Mouse (Mus musculus): Measurements from ENCODE around the gene Hsd17b3.
A peak's percentile ranks its signal among the peaks of the same experiment; 100 is the strongest.
"Not testable (repeated sequence)": the region's sequence is repeated elsewhere in the genome, so short reads cannot be mapped to it uniquely, and the experiment has no call there.

Hsd17b3 gene

DNA sequence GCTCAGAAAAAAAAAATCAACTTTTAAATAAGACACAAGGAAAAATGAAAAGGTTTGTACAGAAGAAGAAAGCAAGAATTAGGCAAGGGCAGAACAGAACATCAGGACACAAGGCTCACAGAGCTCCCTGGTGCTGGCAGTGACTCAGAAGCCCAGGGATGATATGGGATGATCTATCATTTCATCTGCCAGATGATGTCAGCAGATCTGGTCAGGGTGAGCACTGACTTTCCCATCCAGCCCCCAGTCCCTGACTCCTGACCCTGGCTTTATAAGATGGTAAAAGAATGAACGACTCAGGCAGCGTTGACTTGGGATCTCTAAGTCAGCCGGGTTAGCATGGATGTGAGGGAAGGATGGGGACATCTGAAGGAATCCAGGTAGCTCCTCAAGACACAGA, 5.7 kb downstream of the Hsd17b3 start:
- ATAC-seq (ENCODE audit: low TSS enrichment) = no peak

DNA sequence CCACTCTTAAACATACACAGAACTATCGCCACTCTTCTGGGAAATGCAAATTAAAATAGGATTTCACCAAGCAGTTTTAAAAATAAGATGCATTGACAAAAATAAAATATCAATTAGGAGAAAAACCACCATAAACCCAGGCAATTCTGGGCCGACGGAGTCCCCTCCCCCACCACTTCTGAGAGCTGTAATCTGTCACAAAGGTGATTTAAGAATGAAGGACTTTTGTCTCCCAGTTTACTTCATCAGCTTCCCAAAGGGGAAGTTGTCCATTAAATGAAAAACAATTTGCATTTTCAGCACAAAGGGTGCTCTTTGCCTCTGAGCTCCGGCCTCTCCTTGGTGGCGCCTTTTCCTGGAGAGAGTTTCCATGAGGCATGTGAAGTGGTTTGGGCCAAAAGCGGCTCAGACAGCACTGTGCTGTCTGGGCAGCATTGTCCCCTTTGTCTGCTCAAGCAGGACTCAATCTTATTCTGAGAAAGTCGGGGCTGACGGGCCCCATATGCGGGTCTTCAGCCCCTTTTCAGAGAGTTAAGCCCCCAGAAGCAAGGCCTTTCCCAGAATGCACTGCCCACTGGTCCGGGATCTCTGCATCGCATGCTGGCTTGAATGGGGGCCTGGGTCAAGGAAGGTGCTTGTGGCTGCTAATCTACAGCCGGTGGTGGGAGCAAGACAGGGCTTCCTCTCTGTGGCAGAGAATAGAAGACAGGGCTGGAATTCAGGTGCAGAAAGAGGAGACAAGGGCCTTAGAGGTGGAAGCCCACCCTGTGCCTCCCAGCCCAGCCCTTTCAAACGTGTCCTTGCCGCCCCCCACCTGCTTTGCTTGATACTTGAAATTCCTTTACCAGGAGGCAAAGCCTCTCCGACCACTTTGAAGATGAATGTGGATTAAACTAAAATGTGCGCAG, 7.8 kb downstream of the Hsd17b3 start:
- ATAC-seq (ENCODE audit: low TSS enrichment) = no peak

DNA sequence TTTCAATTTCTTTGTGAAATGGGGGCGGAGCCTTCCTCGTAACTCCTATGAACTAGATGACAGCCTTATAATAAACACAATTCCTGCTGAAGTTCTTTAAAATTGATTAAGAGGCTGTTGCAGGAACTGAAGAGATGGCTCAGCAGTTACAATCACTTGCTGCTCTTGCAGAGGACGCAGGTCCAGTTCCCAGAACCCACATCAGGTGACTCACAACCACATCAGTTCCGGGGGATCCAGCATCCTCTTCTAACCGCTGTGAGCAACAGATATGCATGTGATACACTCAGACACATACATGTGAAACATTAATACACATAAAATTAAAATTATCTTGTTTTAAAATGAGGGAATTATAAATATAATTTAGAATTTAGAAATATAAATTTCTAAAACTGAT, 11.4 kb downstream of the Hsd17b3 start:
- ATAC-seq (ENCODE audit: low TSS enrichment) = no peak

DNA sequence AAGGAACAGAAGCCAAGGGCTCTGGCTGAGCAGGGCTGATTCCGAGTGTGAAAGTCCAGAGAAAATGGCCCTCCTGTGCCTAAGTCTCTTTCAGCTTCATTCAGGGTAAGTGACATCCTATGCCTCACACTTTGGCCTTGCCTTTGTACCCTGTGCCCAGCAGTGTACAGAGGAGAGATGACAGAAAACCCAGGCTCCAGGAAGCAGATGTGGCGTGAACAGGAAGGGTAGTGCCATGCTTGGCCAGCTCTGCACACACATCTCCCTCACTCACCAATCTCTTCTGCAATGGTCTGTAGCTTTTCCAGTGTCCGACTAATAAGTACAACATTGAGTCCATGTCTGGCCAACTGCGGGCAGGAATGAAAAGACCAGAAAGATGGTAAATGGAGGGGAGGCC, 13.0 kb downstream of the Hsd17b3 start:
- ATAC-seq (ENCODE audit: low TSS enrichment) = no peak

DNA sequence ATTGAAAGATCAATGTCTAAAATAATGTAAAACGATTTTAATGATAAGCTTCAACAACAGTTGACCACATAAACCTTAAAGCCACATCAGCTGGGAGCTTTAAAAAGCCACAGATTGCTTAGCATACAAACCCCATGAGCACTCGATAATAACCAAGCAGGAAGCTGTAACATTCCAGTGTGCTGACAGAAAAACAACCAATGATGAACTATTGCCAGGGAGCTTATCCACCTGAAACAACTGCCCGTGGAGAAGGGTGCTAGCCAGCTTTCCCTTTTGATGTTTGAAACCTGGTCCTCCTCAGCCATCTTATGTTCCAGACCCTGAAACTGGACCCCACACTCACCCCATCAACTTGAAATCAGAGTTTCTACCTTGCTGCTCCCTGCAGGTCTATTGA, 22.4 kb downstream of the Hsd17b3 start:
- no peak for ATAC-seq (ENCODE audit: low TSS enrichment)

DNA sequence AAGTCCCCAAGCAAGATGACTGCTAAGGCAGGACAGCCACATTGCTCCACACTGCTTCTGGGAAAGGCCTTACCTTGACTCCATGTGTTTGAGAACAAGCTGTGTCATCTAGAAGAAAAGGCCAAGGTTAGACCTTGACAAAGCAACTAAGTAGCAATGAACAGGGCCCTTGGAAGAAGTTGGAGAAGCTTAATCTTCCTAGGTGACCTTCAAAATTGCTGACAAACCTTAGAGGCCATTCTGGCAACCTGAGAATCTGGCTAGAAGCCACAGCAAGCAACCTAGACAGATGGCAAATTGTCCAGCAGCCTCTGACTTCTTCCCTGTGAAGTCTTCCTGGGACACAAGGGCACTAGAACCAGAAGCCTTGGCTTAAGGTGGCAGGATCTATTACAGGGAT, 24.8 kb downstream of the Hsd17b3 start:
- ATAC-seq (ENCODE audit: low TSS enrichment) = no peak

DNA sequence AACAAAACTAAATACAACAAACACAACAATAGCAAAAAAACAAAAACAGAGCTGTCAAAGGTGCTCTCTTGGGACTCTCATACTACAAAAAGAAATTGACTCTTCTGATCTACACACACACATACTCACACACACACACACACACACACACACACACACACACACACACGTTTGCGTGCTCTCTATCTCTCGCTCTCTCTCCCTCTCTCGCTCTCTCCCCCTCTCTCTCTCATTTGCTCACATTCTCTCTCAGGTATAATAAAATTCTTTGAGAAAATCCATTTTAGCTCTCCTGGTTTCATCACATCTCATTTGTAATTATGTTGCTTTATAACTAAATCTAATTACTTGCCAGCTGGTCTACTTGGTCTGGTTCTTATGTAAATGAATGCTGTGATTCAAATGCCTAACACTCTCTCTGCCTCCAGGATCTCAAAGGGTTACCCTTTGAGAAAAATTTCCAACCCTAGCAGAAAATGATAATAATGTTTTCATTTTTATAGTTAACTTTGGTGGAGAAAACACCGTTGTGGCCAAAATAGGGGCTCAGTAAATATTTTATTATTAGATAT, 28.0 kb downstream of the Hsd17b3 start:
- no peak for ATAC-seq (ENCODE audit: low TSS enrichment)

DNA sequence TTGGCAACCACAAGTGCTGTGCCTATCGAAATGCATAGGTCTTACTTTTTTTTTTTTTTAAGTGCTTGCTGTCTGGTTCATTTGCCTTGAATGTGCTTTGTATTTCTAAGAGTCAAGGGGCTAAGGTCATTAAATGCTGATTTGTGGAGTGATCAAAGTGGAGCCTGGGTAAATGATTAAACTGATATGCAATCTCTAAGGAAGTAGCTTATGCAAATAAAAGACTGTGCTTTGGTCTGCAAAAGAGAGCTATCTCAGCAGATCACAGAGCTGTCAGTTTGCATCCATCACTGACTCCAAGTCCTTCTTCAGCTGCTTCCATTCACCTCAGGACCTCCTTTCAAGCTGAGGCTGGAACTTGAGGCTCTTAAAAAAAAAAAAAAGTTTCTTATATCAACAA, 35.1 kb downstream of the Hsd17b3 start:
- no peak for ATAC-seq (ENCODE audit: low TSS enrichment)

DNA sequence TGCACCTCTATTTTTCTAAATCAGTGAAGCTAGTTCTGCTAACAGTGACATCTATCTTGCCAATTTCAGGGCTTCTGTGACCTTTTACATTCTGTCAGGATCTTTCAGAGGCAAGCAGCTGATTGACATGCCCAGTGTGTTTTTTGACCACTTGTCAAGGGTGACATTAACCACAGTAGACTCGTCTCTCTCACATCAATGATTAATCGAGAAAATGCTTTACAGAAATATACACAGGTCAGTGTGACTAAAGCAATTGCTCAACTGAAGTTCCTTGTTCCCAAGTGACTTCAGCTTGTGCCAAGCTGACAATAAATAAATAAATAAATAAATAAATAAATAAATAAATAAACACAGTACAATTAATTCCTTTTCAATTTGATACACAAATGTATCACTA, 36.7 kb downstream of the Hsd17b3 start:
- not testable (repeated sequence) for ATAC-seq (ENCODE audit: low TSS enrichment)

DNA sequence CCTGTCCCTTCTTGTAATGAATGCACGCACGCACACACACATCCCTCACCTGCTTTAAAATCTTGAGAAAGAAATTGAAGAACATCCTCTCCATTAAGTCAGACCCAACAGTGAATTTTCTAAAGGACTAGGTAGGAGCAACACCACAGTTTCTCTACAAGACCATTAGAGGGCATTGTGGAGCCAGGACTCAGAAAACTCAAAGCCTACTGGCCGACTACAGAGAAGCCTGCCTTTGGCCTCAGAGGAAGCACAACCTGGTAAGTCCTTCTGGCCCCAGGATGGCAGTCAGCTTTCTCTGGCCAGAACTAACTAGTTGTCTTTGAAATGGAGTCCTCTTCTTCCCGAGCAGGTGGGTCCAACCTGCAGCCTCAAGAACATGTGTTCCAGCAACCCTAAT, 38.1 kb downstream of the Hsd17b3 start:
- ATAC-seq (ENCODE audit: low TSS enrichment) = 0 out of 2 replicates have a peak, but pooled peaks have one; percentile 44

DNA sequence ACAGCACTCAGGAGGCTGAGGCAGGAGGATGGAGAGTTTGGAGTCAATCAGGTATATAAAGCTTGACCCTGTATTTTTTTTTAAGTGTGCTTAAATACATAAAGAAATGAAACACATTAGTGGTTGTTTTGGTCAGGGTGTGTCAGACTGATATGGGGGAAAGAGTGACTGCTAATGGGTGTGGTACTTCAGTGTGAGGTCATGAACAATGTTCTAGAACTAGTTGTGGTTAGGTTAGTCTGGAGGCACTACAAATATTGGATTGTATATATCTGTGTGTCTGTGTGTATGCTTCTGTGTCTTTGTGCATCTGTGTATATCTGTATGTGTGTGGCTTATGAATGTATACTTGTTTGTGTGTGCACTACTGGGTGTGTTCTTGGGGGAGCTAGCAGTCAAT, 39.5 kb downstream of the Hsd17b3 start:
- ATAC-seq (ENCODE audit: low TSS enrichment) = no peak

DNA sequence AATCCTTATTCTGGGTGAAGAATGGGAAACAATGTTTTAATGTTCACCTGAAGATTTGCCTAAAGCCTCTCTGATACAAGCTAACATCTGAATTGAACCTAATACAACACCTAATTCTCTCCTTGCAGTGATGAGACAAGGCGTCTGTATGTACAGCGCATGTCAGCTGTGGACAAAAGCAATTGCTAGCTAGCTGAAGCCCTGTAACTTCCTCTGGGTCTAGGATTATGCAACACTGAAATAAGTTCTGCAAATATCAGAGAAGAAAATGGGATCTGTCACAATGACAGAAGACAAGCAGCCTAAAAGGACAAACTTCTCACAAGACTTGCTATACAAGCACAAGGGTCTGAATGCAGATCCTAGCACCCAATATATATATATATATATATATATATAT, 40.6 kb downstream of the Hsd17b3 start:
- ATAC-seq (ENCODE audit: low TSS enrichment) = no peak

DNA sequence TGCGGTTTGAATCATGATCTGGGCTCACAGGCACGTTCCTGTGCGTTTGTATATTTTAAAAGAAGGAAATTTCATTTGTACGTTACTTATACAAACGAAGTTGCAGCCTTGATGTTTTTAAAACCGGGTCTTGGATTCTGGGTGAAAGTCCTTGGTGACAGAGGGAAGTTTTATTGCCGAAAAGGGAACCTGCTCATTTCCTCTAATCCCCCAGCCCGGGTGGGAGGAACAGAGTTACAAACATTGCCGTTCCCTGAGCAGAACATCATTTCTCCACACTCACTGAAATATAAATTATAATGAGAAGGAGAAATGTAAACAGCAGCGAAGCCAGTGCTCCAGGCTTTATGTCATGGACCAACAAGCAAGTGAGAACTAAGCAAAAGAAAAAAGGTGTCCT, 49.1 kb downstream of the Hsd17b3 start:
- ATAC-seq (ENCODE audit: low TSS enrichment) = no peak

DNA sequence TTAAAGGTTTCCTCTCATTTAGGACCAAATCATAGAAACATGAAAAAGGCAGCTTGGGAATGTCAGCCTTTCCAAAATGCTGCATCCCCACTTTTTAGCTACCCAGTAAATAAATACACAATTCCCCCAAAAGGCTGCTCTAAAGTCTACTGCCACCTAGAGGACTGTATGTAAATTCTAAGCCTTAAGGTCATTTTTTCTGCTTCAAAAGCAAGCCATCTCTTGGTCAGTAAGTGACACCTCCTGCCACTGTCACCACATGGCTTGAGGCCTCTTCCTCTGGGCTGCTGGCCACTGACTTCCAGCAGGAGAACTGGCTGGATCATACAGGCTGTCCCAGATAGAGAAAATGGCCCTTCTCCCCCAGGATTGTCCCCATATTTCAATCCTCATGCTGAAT, 50.9 kb downstream of the Hsd17b3 start:
- ATAC-seq (ENCODE audit: low TSS enrichment) = no peak

DNA sequence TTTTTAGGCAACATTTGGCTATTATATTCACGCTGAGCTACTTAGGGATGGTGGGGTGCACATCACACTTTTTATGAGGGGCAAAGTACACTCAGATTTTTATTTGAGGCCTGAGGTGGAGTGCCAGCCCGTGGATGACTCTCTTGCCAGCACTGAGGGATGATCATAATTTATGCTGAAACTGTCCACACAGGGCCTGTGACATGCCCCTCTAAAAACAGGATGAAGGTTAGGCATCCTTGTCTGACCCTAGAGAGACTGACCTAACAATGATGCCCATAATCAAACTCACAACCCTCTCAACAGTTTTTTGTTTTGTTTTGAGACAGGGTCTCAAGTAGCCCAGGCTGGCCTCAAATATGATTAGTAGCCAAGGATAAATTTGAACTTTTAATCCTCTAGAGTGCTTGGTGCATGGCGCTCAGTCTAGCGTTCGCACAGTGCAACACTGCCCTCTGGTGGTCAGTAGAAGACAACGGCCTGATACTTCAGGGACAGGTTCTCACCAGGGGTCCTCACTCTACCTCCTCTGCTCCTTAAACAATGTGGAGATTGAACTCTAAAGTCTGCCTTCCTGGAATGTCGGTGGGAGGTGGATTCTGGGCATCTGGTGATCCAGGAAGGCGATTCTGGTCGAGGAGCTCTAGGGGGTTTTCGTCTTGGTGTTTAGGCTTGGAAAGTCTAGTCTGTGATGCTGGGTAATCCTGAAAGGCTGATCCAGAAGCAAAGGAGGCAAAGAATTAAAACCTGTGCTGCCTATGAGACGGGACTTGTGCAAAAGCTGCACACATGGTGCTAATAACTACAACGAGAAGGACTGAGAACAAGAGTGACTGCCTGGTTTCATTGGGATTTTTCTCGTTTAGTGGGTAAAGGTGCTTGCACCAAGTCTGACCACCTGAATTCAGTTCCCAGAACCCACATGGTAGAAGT, 52.7 kb downstream of the Hsd17b3 start:
- peak; percentile 90 for ATAC-seq (ENCODE audit: low TSS enrichment)

DNA sequence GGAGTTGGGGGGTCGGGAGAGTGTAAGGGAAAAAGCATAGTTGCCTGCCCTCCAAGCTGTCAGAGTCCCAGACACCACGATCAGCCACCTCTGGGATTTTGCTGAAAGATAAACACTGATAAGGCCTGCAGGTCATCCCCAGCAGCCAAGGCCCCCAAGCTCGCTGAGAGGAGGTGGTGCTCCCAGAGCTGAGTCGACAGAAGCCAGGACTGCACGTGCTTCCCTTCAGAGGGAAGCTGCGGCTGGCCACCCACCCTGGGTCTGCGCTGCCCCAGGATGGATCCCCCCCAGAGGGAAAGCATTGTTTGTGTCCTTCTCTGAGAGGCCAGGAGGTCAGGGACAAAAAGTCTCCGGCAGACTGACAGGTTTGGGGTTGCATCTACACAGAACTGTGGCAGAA, 54.0 kb downstream of the Hsd17b3 start:
- no peak for ATAC-seq (ENCODE audit: low TSS enrichment)

DNA sequence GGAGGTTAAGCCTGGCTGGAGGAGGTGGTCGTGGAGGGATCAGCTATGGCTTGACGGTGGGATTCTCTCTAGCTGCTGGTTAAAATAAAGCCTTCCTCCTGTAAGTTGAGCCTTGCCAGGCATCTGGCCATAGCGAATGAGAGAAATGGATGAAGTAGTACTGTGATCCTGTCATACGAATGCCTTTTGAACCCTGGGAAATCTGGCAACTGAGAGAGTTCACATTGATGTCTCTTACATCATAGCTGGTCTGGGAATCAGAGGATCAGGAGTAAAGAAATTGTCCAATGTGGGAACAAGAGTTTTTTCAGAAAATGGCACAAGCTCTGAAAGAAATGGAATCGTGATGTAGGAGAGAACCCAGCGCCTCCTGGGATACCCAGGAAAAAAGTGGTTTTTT, 55.1 kb downstream of the Hsd17b3 start:
- ATAC-seq (ENCODE audit: low TSS enrichment) = no peak

DNA sequence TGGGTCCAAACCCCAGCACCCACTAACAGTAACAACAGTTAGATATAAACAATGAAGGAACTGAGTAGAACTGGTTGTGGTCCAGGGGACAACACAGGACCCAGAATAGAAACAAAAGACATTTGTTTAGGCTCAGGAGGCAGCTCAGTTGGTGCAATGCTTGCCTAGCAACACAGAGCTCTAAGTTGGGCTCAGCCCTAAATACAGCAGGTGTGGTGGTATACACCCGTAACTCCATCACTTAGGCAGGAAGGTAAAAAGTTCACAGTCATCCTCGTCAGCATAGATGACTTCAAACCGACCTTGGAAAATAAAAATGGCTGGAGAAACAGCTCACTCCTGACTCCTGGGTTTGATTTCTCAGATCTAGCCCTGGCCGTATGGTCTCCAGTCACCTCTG, 55.8 kb downstream of the Hsd17b3 start:
- no peak for ATAC-seq (ENCODE audit: low TSS enrichment)

DNA sequence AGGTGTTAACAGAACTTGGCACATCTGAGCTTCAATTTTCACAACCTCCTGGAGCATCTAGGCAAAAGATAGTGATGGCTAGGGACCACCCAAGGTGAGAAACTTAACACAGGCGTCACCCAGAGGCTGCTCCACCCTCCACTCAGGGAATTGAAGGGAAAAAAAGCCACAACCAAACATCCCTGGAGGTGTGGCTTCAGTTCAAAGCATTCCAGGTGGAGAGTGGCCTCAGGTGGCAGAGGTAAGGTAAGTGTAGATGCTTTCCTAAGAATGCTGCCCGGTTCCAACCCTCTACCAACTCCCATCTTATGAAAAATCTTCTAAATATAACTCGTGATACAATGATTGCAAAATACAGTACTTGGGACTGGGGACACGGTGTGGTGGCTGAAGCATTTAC, 57.8 kb downstream of the Hsd17b3 start:
- ATAC-seq (ENCODE audit: low TSS enrichment) = no peak

DNA sequence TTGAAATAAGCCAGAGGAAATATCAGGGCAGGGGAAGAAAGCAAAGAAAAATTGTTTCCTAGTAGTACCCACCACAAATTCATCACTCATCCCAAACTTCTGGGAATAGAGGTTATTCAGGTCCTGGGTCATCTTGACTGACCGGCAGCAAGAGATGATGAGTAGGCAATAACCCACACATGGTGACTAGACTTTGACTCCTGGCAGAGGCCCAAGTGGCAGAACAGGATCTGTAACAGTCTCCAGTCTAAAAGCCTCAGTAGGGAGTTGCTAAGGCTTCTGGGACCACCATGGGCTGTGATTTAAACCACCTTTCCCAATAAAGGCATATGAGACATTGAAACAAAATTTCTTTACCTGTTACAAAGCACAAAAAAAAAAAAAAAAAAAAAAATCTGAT, 58.2 kb downstream of the Hsd17b3 start:
- no peak for ATAC-seq (ENCODE audit: low TSS enrichment)

DNA sequence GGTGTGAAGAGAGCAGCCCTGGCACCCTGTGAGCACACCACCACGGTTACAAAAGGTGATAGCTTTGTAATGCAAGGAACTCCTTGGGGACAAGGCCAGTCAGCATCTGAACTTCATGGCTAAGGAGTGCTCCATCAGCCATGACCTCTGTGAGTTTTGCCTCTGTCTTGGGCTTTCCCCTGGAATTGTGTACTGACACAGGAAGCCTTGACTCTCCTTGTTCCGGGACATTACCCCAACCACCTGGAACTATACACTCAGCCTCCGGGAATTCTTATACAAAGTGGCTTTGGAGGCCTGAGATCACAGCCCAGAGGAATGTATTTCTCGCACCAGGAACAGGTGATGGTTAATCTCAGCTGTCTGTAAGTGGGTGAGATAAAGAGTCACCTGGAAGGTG, 64.2 kb downstream of the Hsd17b3 start:
- ATAC-seq (ENCODE audit: low TSS enrichment) = no peak

DNA sequence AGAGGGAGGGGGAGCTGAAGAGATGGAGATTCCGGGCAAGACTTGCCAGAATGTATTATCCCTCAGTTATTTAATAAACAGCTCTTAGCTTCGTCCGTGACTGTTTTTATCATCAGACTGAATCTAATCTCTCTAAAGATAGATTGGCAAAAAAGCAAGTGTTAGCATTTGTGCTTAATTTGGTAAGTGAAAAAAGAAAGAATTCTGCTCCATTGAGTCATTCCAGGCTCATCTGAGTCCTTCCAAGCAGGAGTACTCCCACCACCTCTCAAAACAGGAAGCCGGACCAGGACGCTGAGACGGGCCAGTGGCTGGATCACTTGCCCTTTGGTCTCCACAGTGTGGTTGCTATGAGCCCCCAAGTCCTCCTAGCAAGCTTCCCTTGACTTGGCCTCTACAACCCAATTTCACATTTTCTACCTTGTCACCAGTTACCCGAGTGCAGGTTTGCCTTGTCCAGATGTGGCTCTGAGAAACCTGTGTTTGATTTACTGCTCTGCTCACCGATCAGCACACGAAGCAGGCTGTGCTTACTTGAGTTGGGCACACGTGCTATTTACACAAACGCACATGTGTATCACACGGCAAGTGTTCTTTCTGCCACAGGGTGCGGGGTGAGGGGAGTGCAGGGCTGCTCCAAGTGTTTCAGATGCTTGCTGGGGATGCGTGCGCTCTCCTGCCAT, 66.1 kb downstream of the Hsd17b3 start:
- ATAC-seq (ENCODE audit: low TSS enrichment) = peak; percentile 66

Measured in frontal cortex, adult (tissue).